Mouse (Mus musculus): ENCODE data around the gene Apba3. TPM values are rescaled to one million over a fixed set of nuclear protein-coding genes. Genes with fewer than 3 reads are reported as not detected.

The Apba3 gene
- total RNA-seq, 4 experiments from 2014 or later, result 32.0 to 45.0 (median 39.1) TPM

DNA sequence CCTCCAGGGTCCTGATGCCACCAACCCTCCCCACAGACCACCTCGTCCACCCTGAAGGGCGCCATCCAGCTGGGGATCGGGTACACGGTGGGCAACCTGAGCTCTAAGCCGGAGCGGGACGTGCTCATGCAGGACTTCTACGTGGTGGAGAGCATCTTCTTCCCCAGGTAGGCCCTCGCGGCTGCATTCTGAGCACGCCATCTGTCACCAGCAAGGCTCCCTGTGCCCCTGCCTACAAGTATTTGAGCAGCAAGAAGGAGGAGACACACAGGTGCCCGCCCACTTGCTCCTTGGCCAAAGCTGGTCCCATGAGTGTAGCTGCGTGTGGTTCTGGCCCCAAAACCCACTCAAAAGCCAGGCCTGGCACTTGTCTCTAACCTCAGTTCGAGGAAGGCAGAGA is 38.9 kb downstream of the Apba3 start:
- DNase-seq (ENCODE audit: low spot score in 2 of 2), result no peak

DNA sequence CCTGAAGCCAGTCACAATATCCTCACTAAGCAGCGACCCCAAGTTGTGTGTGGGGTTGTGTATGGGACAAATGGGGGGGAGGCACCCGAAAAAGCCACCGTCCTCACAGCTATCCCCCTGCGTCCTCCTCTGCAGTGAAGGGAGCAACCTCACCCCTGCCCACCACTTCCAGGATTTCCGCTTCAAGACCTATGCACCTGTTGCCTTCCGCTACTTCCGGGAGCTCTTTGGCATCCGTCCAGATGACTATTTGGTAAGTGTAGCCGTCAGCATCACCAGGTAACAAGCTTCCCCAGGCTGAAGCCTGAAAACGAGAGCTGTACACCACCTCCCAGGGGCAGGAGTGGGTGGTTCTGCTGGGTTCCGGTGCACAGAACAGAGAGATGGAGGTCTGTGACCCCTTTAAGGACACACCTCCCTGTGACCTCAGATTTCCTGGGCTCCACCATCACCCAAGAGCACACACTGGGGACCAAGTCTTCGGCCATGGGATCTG is 39.5 kb downstream of the Apba3 start:
- no peak for DNase-seq (ENCODE audit: low spot score in 2 of 2)

DNA sequence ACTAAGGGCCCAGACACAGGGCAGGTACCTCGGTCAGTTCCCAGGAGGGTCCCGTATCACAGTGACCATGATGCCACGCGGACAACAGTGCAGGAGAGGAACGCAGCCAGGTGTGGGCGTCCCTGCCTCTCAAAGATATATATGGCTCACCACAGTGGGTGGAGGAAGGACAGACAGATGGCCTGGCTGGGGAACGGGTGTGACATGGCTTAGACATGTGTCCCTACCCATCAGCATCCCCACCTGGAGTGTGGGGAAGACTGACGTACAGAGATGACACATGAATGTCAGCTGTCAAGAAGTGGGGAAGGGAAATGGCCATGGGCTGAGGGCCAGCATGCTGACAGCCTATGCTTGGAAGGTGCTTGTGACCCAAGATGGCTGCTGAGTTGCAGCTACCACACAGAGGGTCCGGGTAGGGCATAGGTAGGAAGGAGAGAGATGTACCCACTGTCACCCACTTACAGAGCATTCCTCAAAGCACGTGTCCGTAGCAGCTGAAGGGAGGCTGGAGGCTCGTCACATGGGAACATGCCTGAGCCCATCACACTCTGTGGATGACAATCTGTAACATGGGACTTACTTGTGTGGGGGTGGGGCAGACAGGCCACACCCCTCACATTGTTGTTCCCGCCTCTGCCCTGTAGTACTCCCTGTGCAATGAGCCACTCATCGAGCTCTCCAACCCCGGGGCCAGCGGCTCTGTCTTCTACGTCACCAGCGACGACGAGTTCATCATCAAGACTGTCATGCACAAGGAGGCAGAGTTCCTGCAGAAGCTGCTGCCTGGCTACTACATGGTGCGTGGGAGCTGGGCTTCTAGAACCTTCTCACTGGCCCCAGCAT is 40.3 kb downstream of the Apba3 start:
- DNase-seq (ENCODE audit: low spot score in 2 of 2), result no peak

DNA sequence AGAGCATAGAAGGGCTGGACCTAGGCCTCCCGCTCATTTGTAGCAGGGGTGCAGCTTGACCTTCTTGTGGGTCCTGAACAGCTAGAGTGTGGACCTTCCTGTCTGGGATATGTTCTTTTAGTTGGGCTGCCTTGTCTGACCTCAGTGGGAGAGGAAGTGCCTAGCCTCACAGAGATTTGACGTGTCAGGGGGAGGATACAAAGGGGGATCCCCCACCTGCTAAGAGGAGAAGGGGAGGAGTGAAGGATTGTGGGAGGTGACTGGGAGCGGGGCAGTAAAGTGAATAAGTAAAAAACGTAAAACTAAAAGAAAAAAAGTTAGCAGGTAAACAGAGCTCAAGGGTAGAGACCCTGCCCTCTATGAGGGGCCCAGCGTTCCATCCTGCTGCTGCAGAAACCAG is 42.8 kb downstream of the Apba3 start:
- DNase-seq (ENCODE audit: low spot score in 2 of 2), result no peak

DNA sequence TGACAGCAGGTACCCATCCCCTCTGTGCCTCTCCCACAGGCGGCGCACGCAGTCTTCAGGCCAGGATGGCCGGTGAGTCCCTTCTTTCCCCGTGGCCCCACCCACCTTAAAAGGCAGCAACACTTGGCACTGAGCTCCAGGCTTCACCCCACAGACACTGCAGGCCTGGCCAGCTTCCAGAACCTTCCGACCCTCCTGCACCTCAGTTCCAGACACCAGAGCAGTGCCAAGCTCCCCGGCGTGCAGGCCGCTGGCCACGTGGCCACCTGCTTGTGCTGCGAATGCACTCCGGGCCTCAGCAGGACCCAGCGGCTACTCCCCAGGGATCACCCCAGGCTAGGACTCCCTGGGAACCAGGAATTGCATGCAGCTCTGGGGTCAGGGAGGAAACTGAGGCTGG is 46.8 kb downstream of the Apba3 start:
- no peak for DNase-seq (ENCODE audit: low spot score in 2 of 2)

DNA sequence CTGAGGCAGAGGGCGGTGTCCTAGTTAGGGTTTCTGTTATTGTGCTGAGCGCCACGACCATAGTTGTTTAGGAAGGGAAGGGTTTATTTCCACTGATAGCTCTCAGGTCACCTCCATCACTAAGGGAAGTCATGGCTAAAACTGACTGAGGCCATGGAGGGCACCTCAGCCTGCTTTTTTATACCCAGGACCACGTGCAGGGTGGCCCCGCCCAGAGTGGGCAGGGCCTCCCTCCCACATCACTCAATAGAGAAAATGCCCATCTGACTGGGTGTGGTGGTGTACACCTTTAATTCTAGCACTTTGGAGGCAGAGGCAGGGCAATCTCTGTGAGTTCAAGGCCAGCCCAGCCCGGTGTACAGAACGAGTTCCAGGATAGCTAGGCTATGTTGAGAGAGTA is 47.4 kb downstream of the Apba3 start:
- DNase-seq (ENCODE audit: low spot score in 2 of 2), result no peak

DNA sequence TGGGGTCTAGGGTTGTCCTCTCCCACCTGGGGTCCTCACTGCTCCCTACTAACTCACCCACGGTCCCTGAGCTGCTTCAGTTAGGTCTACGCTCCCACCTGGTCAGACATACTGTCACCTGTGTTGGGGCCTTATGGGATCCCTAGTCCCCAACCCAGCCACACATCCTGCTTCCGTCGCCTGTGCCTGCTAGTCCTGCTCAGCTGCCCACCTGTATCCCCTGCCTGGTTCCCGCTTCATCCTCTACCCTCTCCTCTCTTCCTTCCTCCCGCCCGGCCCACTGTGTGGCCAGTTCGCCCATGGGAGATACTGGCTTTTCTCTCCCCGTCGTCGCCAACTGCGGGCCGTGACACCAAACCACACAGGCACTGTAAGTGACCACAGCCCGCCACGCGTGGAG is 48.8 kb downstream of the Apba3 start:
- DNase-seq (ENCODE audit: low spot score in 2 of 2), result no peak

DNA sequence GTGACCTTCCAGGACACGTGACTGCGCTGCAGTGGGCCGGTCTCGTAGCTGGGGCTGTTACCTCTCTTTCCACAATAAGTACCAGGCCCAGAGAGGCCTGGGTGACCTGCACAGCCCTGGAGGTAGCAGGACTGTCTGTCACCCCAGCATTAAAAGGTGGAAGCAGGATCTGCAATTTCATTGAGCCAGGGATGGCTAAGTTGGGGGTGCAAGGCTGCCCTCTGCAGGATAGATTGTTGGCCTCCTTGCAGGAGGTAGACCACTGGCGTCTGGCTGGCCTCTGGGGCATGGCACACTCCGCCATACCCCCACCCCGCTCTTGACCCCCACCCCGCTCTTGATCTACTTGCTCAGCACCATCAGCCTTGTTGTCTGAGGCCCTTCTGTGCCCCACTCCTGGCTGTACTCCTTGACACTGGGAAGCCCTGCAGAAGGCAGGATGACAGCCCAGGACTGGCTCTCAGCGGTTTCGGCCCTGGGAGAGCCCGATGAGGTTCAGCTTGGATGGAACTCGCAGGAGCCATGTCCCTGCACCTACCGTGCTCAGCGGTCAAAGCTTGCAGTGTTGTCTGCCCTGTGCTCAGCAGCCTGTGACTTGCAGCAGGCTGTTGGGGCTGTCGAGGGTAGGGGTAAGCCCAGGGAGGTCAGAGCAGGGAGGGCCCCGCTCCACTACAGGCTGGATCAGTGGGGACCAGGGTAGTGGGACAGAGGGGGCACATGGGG is 49.7 kb downstream of the Apba3 start:
- DNase-seq (ENCODE audit: low spot score in 2 of 2), result no peak

DNA sequence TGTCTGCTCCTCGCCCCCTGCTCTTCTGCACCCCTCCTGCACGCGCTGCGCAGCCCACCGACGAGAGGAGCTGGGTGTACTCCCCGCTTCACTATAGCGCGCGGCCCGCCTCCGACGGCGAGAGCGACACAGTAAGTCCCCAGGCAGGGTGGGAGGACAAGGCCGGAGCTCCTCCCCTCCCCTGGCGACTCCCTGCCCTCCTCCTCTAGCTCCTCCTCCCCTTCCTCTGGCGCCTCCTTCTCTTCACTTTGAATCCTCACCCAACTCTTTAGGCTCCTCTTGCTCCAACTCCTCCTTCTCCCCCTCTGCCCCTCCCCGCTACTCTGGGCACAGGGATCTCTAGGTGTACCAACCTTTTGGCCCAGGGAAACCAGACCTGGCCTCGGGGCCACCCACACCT is 50.5 kb downstream of the Apba3 start:
- DNase-seq (ENCODE audit: low spot score in 2 of 2), result no peak

DNA sequence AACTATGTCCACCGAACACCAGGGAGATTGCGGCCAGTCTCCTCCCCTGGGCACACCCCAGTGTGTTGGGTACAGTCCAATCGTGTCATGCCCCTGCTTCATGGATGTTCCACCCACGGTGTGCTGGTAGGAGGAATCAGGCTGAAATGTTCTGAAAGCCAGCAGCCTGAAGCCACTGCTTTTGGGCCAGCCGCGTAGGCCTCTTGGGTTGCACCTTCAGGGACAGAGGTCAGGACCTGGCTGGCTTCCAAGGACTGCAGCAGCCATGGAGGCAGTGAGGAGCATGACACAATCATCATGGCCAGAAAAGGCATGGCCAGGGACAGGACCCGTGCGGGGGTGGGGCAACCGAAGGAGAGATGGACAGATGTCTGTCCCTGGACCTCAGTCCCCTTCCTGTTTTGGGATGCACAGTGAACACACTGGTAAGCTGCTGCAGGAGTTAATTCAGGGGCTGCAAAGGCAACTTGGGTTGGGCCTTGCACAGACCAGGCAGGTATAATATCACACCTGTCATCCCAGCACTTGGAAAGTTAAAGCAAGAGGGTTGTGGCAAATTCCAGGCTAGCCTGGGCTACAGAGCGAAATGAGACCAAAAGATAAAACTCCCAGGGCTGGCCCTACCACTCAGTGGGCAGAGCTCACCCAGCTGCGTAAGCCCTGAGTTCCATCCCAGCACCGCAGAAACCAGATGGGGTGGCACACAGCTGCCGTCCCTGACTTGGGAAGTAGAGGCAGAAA is 52.0 kb downstream of the Apba3 start:
- no peak for DNase-seq (ENCODE audit: low spot score in 2 of 2)

DNA sequence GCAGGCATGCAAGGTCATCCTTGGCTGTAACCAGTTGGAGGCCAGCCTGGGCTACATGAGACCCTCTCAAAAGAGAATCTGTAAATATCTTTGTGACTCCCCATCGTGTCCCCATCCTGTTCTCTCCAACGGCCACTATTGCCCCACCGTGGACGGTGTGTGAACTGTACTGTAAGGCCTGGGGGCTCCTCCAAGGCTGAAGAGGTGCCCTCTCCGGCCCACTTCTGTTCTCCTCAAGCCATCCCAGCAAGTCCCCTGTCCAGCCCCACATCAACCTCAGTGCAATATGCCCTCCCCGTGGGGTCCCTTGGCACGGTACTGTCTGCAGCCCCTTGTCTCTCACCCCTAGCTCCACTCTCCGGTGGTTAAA is 52.6 kb downstream of the Apba3 start:
- DNase-seq (ENCODE audit: low spot score in 2 of 2), result no peak

DNA sequence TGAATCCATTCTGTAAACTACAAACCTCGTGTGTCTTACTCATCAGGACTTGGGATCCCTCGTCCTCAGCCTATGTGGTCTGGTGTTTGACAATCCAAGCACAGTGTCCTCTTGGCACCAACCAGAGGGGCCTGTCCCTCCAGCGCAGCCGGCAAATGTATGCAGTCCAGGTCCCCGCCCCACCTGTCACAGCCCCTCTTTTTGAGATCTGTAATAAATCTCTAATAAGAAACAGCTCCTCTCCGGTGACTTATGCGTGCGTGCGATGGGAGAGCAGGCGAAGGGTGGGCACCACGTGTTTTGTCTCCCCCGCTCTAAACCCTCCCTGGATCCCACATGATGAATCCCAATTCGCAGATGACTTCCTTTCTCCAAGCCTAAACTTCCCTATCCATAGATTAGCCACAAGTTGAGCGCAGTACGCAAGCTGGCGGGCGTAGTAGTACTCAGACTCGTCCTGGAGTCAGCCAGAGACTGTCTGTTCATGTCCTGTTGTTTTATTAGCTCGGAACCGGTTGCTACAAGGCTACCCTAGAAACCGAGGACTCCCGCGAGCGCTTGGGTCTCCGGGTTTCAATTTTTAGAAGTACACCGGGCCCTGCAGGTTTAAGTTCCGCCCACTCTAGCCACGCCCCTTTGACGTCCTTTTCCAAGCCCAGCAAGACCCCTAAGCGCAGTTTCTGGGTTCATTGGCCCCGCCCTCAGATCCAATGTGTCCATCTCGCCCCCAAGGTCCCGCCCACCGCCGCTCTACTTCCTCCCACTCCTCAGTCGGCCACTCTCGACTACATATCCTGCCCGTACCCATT is 53.2 kb downstream of the Apba3 start:
- DNase-seq (ENCODE audit: low spot score in 2 of 2), result peak in 1 of 2 experiments; percentile 53

DNA sequence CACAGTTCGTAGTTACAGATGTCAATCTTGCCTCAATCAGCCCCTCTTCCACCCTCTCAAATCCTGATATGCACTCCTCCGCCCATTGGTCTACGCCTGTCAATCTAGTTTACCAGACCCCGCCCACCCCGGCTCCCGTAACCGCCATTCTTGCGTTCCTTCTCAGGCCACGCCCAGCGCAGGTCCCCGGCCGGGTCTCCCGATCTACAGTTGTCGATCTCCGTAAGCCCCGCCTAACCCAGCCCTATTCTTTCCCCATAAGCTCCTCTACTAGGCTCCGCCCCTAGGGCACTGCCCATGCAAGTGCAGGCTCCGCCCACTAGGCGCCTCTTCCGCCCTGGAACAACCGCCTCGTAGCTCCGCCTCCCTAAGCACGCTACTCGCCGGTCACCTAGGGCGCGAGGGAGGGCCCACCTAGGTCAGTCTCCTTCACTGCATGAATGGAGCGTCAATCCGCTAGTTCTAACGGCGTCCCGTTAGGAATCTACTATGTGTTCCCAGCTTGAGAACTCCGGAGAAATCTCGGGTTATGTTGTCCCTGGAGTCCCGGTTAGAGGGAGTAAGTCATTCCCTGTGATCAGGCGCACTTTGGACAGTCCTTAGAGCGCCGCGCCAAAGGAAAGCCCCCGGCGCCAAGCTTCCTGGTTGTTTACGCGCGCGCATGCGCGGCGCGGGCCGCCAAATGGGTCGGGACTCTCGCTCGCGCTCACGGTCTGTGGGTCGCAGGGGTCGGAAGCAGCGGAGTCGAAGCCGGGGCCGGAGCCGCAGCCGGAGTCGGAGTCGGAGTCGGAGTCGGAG is 54.0 kb downstream of the Apba3 start, which contains the start of gene Cactin:
TSS of gene Cactin (plus strand) at position 554 of the 798 bp plus-strand sequence.
- peak; percentile 99 to 100 for DNase-seq (ENCODE audit: low spot score in 2 of 2)

DNA sequence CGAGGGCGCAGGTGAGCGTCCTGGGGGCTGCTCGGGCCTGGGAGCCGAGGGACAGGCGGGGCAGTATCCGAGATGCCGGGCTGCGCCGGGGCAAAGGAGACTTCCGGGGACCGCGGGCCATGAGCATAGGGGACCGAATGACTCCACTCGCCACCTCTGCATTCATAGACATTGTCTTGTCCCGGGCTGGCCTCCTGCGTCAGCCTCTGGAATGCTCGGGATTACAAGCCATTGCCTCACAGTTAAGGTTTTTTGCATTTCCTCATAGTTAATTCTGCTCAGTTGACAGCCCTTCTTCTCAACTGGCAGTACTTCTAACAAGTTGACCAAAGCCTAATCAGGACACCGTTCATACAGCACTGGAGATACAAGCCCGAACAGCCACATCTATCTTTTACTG is 54.7 kb downstream of the Apba3 start:
- no peak for DNase-seq (ENCODE audit: low spot score in 2 of 2)

DNA sequence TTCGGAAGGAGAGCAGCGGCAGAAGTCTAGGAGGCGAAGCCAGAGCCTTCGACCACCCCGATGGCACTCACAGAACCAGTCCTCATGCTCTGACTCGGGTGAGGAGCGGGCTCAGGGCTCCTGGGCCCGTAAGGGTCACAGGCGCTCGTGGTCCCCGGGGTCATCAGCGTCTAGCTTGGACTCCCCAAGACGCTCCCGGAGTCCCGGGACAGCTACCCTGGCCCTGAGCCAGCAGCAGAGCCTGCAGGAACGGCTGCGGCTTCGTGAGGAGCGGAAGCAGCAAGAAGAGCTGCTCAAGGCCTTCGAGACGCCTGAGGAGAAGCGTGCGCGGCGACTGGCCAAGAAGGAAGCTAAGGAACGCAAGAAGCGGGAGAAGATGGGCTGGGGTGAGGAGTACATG is 55.7 kb downstream of the Apba3 start:
- no peak for DNase-seq (ENCODE audit: low spot score in 2 of 2)

Small RNA genes within 50 kb of the gene (microRNA-seq; reads per million reads assigned to microRNA genes)
- 24.9 to 36.1 reads per million in 2 experiments for gene Mir3057

Other genes with a start within 250 kb of the Apba3 start
- gene Diras1, start 241.3 kb upstream of the Apba3 start, total RNA-seq (2022), result 10 to 100 TPM; 88.3 to 96.9 (median 90.2) TPM
- gene Slc39a3, start 229.5 kb upstream of the Apba3 start, total RNA-seq (2022), result 10 to 100 TPM; 55.5 to 60.8 (median 60.0) TPM
- 100 to 1,000 TPM; 165 to 175 (median 172) TPM for gene Sgta, start 206.8 kb upstream of the Apba3 start, total RNA-seq (2022)
- gene Thop1, start 196.9 kb upstream of the Apba3 start, total RNA-seq (2022), result 10 to 100 TPM; 44.5 to 55.0 (median 46.5) TPM
- under 1 TPM; 0.19 to 0.80 (median 0.68) TPM for gene Creb3l3, start 168.1 kb upstream of the Apba3 start, total RNA-seq (2022)
- gene Map2k2, start 161.0 kb upstream of the Apba3 start, total RNA-seq (2022), result 100 to 1,000 TPM; 131 to 151 (median 135) TPM
- 100 to 1,000 TPM in 3 of 4 experiments, 10 to 100 TPM in 1; 94.8 to 118 (median 103) TPM for gene Zbtb7a, start 131.7 kb upstream of the Apba3 start, total RNA-seq (2022)
- gene Pias4, start 99.0 kb upstream of the Apba3 start, total RNA-seq (2022), result 10 to 100 TPM; 27.0 to 35.1 (median 31.7) TPM
- 100 to 1,000 TPM; 820 to 960 (median 855) TPM for gene Eef2, start 90.3 kb upstream of the Apba3 start, total RNA-seq (2022)
- gene Dapk3, start 84.0 kb upstream of the Apba3 start, total RNA-seq (2022), result 10 to 100 TPM; 57.1 to 69.8 (median 65.7) TPM
- gene 4930442H23Rik, start 83.1 kb upstream of the Apba3 start, total RNA-seq (2022), result not detected
- under 1 TPM in 1 of 4 experiments, not detected in 3; 0.57 TPM for gene Nmrk2, start 64.9 kb upstream of the Apba3 start, total RNA-seq (2022)
- gene Atcay, start 36.1 kb upstream of the Apba3 start, total RNA-seq (2022), result 100 to 1,000 TPM; 135 to 167 (median 145) TPM
- gene Zfr2, start 33.8 kb upstream of the Apba3 start, total RNA-seq (2022), result 10 to 100 TPM; 59.3 to 81.0 (median 65.3) TPM
- 100 to 1,000 TPM; 208 to 230 (median 216) TPM for gene Matk, start 14.0 kb upstream of the Apba3 start, total RNA-seq (2022)
- 10 to 100 TPM; 32.5 to 49.5 (median 40.8) TPM for gene Mrpl54, start within 50 bp of the Apba3 start, total RNA-seq (2022)
- 1 to 10 TPM in 2 of 4 experiments, under 1 TPM in 2; 0.73 to 1.2 (median 0.90) TPM for gene Tjp3, start 24.6 kb downstream of the Apba3 start, total RNA-seq (2022)
- gene Pip5k1c, start 26.0 kb downstream of the Apba3 start, total RNA-seq (2022), result 100 to 1,000 TPM; 267 to 303 (median 296) TPM
- gene Cactin, start 54.1 kb downstream of the Apba3 start, total RNA-seq (2022), result 10 to 100 TPM; 28.2 to 31.3 (median 30.2) TPM
- 1 to 10 TPM; 1.1 to 1.4 (median 1.4) TPM for gene Tbxa2r, start 61.8 kb downstream of the Apba3 start, total RNA-seq (2022)
- gene Gipc3, start 76.3 kb downstream of the Apba3 start, total RNA-seq (2022), result 1 to 10 TPM; 1.3 to 2.2 (median 1.7) TPM
- gene Hmg20b, start 83.5 kb downstream of the Apba3 start, total RNA-seq (2022), result 10 to 100 TPM; 32.5 to 37.1 (median 32.9) TPM
- 10 to 100 TPM; 40.7 to 46.7 (median 43.6) TPM for gene Mfsd12, start 90.5 kb downstream of the Apba3 start, total RNA-seq (2022)
- gene 4930404N11Rik, start 98.9 kb downstream of the Apba3 start, total RNA-seq (2022), result 1 to 10 TPM; 1.0 to 3.2 (median 1.4) TPM
- gene Fzr1, start 111.6 kb downstream of the Apba3 start, total RNA-seq (2022), result 10 to 100 TPM; 64.6 to 72.1 (median 67.2) TPM
- 10 to 100 TPM; 64.3 to 78.5 (median 72.6) TPM for gene Dohh, start 117.5 kb downstream of the Apba3 start, total RNA-seq (2022)
- gene Gm48551, start 117.5 kb downstream of the Apba3 start, total RNA-seq (2022), result 1 to 10 TPM; 2.7 to 5.5 (median 4.5) TPM
- 1 to 10 TPM; 2.9 to 9.7 (median 4.2) TPM for gene Gm48552, start 122.0 kb downstream of the Apba3 start, total RNA-seq (2022)
- 1 to 10 TPM; 1.3 to 1.7 (median 1.4) TPM for gene Smim24, start 126.1 kb downstream of the Apba3 start, total RNA-seq (2022)
- gene Nfic, start 188.7 kb downstream of the Apba3 start, total RNA-seq (2022), result 10 to 100 TPM; 52.8 to 61.6 (median 58.7) TPM
- gene Celf5, start 215.7 kb downstream of the Apba3 start, total RNA-seq (2022), result 100 to 1,000 TPM; 230 to 284 (median 256) TPM
- gene Ncln, start 229.4 kb downstream of the Apba3 start, total RNA-seq (2022), result 10 to 100 TPM; 74.1 to 88.0 (median 82.8) TPM
- under 1 TPM; 0.51 to 0.80 (median 0.58) TPM for gene S1pr4, start 233.2 kb downstream of the Apba3 start, total RNA-seq (2022)